Mouse (Mus musculus): ENCODE measurements at regions not wholly inside any gene's neighbourhood (a gene's known extent, or its start where the extent isn't known, plus 50 kb on each side); places are given as distances from the start of the nearest gene placed in this dataset.

DNA sequence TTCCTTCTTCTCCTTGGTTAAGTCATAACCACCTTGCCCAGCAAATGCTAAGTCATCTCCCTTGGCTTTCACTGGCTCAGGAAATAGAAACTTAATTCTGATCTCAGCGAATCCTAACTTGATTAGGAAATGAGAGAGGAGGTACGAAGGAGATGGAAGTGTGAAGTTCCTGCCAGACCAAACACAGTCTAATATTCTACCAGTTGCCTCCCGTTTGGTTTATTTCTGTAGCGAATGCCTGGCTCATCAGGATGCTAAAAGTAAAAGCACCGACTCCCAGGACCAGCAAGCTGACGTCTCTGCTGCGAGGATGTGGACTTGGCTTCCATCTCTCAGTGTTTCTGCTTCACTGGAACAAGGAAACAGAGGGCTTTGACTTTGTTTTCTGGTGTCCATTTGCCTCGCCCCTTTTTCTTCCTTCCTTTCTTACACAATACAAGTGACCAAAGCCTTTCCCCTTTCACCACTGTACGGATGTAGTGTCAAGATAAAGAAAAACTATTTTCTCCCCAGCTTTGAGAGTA is 204.3 kb downstream of the Dusp6 start:
- DNase-seq, result peak in 1 of 2 experiments; percentile 16

DNA sequence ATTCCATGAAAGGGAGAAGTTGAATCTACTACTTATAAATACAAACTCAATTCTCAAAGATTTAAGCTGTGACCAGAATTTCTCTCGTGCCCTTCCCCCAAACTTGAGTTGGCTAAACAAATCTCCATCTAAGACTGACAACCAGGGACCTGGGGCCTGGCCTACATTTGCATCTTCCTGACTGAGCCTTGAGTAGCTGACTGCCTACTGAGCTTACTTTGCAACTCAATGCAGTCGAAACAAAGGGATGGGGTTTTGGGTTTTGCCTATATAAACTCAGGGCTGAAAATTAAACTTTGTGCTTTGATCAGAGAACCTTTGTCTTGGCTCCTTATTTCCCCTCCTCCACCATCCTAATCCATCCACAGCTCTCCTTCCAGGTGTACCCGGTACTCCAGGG is 205.9 kb downstream of the Dusp6 start:
- no peak for DNase-seq

DNA sequence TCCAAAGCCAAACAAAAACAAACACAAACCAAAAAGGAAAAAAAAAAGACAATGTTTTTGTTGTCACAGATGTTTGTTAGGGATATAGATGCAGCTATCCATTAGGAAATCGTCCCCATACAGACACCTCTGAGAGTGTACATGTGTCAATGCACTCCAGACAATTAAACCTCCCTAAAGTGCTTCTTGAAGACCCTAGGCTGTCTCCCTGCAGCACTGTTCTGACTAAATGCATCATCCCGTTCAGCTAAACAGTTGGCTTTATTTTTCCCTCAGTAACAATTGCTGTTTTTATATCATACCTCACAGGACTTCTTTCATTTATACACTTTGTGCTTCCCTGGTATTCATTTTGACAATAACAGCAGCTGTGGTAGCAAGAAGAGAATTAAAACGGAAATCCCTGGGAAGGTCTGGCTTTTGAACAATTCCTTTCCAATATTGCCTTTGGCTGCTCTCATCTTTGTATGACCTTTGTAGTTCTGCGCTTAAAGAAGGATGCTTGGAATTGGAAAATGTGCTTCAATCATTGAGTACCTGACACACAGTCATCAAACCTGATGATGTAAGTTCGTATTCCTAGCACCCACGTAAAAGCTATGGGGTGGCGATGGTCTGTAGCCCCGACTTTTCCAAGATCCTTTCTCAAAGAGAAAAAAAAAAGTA is 208.9 kb downstream of the Dusp6 start:
- DNase-seq, result no peak

DNA sequence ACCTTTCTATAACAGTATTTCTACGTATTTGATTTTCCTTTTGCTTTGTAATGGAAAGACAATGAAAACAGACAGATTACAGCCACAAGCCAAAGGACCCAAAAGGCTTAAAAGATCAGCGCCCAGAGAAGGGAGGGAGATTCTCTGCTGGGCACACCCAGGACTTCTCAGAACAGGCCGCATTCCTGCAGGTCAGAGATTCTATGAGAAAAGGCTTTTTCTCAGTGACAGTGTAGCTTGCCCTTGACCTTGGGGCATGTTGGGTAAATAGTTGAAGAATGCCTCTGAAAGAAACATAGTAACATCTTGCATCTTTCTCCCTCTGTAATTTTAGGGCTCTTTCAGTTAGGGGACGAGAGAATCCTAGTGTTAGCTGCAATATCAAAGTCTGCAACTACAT is 209.8 kb downstream of the Dusp6 start:
- no peak for DNase-seq

DNA sequence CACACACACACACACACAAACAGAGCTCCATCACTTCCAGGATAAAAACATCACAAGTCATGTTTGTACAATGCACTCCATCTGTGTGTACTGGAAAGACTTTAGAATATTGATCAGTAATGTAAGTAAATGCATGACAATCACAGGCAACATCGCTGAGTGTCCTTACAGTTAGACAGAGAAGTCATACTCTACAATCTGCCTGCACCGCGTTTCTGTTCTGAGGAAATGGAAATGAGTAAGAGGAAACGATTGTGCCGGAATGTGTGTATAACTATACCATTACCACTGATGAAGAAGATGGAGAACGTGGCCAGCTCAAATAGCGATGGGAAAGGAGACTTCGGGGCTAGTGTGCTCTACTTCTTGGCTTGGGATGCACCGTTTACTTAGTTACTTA is 210.7 kb downstream of the Dusp6 start:
- no peak for DNase-seq

DNA sequence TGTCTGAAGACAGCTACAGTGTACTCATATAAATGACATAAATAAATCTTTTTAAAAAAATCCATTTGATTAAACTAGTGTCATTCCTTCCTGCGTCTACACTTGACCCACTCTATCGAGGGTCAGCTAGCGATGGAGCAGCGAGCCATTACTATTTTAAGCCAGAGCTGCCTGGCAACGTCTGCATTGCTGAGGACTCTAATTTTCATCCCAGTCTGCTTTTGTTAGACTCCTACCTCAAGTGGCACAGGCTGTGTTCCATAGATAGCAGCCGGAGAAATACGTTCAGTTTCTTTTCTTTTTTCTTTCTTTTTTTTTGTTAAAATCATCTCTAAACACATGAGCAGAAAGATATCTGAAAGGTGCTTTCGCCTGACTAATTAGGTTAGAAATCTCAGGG is 211.5 kb downstream of the Dusp6 start:
- DNase-seq, result no peak

DNA sequence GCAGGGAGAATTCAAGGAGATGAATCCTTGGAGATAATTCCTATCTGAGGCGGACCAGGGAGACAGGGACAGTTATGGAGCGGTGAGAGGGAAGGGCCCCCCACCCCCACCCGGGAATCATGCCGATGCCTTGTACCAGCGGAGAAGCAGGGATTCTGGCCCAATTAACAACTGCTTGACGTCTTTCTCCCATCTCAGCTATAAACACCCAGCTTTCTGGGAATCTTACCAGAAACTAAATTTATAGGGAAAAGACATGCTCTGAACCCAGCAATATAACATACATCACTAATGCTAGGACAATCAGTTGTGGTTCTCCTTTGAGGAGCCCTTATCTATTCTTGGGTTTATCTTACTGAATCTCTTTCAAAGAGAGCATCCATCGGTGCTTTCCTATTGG is 213.2 kb downstream of the Dusp6 start:
- no peak for DNase-seq

DNA sequence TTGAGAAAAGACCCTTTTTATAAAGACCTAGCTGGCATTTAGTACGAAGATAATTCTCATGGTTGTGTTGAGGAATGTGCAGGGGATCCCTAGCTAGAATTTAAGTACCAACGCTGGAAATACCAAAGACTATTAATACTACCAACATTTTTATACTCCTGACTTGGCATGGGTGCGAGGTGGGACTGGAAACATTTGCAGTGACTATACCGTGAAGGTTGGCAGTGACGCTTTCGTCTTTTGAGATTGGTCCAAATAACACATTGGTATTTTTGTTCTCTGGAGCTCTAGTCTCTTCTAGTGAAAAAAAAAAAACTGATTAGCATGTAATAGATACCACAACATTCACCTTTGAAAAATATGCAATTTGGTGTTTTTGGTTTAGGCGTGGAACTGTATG is 213.7 kb downstream of the Dusp6 start:
- no peak for DNase-seq

DNA sequence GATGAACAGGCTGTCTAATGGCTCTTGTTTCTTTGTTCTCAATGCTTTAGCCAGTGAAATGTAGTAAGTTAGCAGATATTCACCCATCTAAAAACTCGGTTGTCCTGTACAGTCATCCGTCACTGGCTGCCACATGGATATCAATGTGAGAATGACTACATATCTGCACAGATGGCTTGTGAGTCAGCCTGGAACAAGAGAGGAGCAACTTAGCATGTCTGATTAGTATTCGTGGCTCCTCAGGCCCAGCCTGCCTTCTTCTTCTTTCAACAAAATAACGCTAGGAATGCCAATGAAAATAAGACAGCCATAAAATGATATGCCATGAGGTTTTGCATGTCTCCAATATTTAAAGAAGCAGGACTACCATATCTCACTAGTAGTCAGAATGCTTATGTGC is 217.5 kb downstream of the Dusp6 start:
- no peak for DNase-seq

DNA sequence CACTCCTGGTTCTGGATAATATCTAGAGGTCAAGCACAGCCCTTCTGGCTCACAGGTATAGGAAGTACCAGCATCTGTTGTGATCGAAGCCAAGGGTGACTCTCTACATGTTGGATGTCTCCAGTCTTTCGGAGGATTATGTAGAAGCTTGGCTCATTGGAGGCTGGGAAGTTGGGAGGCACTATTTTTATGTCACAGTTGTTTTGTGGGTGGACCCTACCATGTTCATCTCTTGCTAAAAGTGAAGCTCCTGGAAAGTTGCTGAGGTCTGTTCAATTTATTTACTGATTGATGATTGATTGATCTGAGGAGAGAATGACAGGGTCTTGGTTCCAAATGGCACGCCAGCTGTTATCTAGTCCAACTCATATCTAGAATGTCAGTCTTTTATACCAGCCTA is 219.0 kb downstream of the Dusp6 start:
- no peak for DNase-seq

DNA sequence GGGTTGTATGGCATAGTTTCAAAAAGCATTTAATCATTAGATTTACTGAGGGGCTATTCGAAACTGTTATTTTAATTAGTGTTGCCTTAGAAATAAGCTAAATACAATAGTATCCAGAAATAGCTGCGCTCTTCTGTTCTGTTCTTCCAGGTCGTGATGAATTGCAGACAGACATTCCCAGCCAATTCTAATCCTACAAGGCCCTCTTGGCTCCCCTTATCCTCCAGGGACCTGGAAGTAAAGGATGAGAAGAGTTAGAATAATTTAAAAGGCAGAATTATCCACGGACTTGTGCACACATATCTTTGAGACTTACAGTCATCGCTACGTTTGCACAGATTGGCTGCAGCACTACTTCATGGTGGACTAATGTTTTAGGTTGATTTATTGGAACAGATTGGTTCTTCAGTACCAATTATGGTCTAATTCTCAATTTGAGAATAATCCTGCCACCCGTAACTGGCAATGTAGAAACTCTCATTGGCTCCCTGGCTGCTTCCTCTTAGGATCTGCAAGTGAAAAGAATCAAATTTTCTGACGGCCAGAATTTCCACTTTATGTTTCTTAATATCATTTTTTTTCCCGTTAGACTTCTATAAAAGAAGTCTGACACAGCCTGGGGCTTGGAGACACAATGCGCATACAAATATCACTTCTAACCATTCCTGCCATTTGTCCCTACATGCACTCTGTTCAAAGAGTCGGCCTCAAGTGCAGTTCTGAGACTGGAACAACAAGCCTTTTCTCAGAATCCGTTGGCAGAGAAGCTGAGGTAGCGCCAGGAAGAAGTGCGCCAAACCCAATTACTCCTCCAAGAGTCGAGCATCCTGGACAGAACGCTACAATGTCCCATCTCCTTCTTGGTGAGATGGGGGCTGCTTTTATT is 225.4 kb downstream of the Dusp6 start:
- DNase-seq, result no peak

DNA sequence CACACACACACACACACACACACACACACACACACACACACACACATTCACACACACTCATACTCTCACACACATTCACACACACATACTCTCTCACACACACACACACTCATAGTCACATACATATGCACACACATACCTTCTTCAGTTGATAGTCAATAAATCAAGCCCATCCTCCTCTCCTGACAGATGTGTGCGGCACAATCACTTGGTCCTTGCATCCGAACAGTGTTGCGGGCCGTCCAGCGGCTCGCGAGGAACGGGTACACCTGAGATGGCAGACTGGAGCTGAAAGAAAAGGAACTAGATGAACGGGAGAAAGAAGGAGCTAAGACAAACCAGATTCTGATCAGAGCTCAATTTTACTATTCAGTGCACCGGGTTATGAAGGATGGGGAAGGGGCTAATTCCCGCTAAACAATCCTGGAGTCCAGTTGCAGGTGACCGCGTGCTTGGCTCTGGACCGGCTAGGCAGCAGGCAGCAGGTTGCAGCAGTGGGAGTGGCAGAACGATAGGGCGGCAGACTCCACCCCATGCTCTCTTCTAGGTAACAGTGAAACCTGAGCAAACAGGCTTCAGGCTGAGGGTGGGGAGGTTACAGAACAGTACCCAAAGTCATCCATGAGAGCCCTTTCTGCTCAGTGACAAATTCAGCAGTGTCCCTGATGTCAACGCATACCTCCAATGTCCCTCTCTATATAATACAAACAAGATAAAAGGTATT is 247.8 kb downstream of the Csl start:
- peak; percentile 29 to 43 for DNase-seq

DNA sequence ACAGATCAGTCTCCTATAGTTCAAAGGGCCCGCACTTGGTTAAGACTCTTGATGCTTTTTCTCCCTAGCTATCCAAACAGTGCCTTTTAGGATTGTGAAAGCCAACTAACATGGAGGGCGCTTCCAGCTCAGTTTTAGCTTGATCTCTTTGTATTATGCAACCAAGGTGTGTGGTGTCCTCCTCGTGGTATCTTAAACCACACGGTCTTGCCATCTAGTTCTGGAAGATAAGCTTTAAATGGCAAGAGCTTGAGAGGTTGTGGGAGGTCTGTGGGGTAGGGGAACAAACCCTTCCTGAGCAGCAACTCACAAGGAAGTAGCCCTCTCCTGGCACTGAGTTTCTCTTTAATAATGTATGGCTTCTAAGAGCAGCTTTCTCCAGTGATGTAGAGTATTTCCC is 241.5 kb downstream of the Csl start:
- DNase-seq, result no peak

DNA sequence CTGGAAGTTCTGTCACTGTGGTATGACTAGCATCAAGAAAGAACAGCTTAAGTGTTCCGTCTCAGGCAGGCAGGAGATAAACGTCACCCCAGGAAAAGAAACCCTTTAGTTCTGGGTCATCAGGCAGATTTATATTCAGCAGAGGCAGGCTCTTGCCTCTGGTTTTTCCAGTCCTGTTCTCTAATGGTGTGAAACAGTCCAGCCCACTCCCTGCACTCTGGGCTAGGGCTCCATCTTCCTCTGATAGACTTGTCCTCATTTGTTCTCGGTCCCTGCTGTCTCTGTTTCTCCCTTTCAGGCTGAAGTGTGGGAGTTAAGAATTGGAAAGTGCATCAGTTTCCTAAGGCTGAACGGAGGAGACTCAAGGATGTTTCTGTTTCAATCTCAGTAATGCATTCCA is 240.0 kb downstream of the Csl start:
- no peak for DNase-seq

DNA sequence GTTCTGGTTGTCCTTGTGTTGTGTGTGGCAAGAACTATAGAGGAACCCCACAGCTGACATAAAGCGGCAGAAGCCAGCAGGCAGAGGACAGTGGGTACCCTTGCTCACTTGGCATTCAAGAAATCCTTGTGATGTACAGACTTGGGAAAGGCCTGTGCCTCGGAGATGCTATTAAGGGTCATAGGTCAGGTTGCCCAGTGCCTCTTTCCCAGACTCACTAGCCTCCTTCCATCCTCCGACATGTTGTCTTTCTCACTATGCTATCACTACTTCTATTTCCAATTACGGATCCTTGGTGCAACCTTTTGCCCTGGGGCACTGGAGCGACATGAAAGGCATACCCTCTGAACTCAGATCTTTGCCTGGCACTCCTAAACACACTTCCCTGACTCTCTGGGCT is 235.6 kb downstream of the Csl start:
- no peak for DNase-seq

DNA sequence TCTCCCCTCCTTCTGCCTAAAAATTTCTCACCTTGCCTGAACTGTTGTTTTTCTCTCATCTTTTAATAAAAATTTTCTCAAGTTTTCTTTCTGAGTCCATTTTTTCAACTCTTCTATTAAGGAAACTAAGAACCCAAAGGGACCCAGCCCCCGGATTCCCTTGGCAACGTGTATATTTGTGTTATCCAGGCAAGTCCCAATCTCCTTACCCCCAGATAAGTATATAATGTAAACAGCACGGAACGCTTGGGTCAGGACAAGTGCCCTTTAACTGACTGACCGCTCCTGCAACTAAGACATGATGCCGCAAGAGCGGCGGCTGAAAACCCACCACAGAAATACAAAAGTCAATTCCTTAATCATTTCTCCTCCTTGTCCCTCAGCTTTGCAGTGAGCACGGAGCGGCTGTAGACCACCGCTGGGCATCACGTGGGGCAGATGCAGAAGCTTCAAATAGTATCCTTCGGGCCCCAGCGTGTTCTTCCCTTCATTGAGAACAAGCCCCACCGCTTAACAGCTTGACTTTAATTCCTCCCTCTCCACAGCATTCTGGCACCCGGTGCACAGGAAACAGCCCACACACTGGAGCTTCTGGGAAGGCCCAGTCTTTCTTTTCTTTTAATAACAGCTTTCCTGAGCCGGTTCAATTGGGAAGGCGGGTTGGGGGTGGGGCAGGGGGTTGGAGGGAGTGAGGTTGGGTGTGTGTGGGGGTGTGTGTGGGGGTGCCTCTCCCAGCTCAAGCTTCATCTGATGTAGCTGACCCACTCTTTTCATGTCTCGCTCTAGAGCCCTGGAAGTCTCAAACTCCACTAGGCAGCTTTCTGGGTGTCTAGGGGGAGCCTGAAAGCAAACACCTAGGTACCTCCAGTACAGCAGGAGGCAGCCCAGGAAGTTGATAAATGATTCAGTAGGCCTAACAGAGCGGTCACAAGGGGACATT is 234.9 kb downstream of the Csl start:
- DNase-seq, result no peak

DNA sequence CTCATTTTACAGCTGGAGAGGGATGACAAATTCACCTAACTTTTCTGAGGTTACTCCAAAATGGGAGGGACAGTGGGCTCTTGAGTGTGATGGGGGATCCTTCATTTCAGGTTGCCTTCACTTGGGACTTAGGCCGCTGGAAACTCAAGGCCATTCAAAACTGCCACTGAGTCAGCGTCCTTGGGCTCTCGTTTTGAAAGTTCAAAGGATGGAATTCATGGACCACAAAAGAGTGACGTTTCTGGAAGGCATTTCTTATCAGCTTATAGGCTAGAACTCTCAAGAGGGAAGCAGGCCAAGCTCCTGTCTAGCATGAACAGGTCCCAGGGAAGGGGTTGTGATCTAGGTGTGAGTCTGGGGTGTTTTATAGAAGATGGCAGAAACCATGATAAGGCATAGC is 233.3 kb downstream of the Csl start:
- no peak for DNase-seq

DNA sequence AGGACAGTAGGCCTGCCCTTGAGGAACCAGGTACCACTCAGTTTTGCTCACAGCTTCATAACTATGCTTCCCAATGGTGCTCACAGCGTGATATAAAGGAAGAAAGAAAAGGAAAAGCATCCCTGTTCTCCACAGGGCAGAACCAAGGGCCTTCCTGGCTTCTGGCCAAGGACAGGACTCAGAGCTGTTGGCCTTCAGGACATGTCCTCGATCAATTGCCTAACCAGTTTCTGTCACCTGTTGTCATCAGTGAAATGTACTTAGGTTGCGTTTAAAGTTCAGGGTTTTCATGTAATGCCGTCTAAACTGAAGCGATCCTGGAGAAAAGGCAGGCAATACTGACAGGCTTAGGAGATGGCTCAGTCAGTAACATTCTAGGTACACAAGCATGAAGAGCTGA is 232.9 kb downstream of the Csl start:
- DNase-seq, result no peak

DNA sequence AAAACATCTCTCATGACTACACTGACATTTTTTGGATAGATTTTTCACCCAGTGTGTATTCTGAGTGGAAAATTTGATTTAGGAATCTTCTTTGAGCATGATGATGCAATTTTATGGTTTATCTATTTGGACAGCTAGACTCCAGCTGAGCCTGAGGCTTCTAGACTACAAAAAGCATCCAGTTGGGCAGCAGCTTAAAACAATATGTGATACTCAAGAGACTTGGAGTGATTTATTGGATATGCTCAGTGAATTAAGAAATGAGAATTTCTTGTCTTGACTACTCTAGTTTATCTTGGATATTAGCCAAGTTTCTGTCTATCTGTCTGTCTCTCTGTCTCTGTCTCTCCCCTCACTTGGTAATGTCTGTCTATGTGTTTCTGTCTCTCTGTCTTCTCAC is 228.4 kb downstream of the Csl start:
- no peak for DNase-seq

DNA sequence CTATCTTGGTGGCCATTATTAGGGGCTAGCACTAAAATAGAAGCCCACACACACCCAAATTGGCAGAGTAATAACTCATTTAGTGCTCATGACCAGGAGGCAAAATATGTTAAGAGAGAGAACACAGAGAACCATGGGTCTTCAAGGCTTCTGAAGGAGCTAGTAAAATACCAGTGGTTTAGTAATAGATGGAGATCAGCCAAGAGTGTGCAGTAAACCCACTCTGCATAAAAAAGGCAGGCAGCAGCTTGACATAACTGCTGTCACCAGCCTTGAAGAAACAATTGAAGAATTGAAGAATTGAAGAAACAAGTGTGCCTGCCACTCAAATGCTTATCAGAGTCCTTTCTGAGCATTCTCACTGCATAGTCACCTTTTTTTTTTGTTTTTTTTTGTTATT is 227.9 kb downstream of the Csl start:
- DNase-seq, result no peak

DNA sequence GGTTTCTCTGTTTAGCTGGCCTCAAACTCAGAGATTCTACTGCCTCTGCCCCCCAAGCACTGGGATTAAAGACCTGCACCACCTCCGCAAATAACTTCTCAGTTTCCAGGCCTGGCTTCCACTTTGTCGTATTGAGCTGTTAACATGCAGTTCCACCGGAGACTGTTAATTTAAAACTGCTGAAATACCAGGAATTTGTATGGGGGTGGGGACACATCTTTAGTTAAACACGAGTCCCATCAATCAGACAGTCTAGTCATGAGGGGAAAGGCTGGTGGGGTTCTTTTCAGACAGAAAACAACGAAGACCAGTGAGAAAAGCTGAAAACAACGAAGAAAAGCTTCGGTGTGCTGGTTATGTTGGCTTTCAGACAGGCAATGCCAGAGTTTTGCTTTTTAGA is 227.5 kb downstream of the Csl start:
- DNase-seq, result no peak

DNA sequence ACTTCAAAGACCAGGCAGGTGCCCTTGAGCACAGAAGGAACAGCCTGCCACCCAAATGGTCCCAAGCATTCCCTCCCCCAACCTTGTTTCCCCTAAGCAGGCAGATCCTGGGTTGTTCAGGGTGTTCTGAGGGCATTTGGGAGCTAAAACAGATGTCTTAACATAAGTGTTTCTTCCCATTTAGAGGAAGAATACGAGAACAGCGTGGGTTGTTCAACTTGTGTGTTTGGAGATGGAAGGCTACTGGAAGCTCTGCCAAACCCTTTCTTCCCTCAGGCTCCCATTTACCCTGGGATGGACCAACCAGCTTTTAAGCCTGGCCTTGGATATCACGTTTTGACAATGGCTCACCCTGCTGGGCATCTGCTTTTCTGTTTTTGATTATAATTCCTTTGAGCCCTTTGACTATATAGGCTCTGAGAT is 226.8 kb downstream of the Csl start:
- no peak for DNase-seq
